Mouse (Mus musculus) embryonic fibroblast, embryonic 13.5 days (primary cell): ENCODE data around the gene Leng9. TPM values are rescaled to one million over a fixed set of nuclear protein-coding genes. Genes with fewer than 3 reads are reported as not detected.

Experiments
- H3K27ac ChIP-seq: 2 replicates; pipeline ENCODE4 v1.5.1; 2012; ENCODE audit warnings: low read length, control low read depth, inconsistent platforms; ENCODE audit not compliant: insufficient read depth
- H3K4me1 ChIP-seq: 2 replicates; pipeline ENCODE4 v1.6.1; 2011; ENCODE audit warnings: low read length; ENCODE audit not compliant: control insufficient read depth, insufficient read depth
- H3K4me3 ChIP-seq: 2 replicates; pipeline ENCODE4 v1.5.1; 2011; ENCODE audit warnings: mild to moderate bottlenecking, control low read depth, low read length; ENCODE audit not compliant: insufficient read depth
- CTCF ChIP-seq: IDR thresholded peaks from 2 replicates; pipeline ENCODE4 v1.5.1; 2011; ENCODE audit warnings: mild to moderate bottlenecking, control low read depth, low read length, moderate library complexity, borderline replicate concordance; ENCODE audit not compliant: insufficient read depth
- POLR2A ChIP-seq: IDR thresholded peaks from 2 replicates; pipeline ENCODE4 v1.6.1; 2011; ENCODE audit warnings: low read depth, mild to moderate bottlenecking, control low read depth, low read length, moderate library complexity
- polyA plus RNA-seq: library from polyadenylated mRNA; stranded (reverse); fragments of >200 nt; gene quantifications from 2 replicates; pipeline ENCODE4 v1.2.4, GENCODE M21; 2011; ENCODE audit warnings: low read depth; ENCODE audit not compliant: missing spikeins, insufficient read length

Leng9 gene
- polyA plus RNA-seq, 1 experiment: 2.3 TPM

DNA sequence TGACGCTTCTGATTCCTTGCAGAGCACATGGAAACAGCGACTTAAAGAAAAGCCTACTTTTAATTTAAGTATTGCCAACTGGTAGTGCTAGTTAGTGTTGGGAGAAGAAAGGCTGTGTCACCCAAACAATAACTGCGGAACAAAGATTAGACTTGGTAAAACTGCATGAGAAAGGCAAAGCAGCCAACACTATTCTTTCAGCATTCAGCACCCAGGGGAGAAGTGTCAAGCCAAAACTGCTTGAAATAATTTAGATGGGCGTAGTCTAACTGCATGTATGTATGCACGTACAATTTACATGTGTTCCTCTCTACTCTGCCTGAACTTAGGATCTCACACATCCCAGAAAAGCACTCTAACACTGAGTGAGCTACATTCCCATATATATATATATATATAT is 4.2 kb upstream of the Leng9 start:
- Histone ChIP-seq H3K27ac (no peak overlapping the region), H3K4me1 (0 out of 2 replicates have a peak, but pooled peaks cover 5% of the 10 kb centered on the region), H3K4me3 (no peak overlapping the region)
- no peak for TF ChIP-seq POLR2A
- TF ChIP-seq CTCF: no peak

DNA sequence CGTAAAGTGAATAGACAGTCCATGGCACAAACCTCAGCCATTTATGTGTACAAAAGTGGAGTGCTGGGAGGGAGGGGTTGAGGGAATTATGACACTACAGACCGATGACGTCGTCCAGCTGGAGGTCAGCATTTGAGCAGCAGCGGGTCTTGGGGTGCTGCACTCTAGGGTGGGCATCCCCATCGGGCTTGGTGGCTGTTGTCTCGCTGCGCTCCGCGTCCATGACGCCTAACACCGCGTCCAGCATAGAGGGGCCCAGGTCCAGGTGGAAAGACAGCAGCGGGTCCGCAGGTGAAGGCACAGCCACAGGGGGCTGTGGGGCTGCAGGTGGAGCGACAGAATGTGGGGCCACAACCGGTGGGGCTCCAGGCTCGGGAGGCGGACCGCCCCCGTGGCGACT is 1.1 kb upstream of the Leng9 start:
- Histone ChIP-seq H3K4me3 (no peak overlapping the region), H3K27ac (no peak overlapping the region), H3K4me1 (0 out of 2 replicates have a peak, but pooled peaks cover 5% of the 10 kb centered on the region)
- TF ChIP-seq CTCF (no peak), POLR2A (no peak)

DNA sequence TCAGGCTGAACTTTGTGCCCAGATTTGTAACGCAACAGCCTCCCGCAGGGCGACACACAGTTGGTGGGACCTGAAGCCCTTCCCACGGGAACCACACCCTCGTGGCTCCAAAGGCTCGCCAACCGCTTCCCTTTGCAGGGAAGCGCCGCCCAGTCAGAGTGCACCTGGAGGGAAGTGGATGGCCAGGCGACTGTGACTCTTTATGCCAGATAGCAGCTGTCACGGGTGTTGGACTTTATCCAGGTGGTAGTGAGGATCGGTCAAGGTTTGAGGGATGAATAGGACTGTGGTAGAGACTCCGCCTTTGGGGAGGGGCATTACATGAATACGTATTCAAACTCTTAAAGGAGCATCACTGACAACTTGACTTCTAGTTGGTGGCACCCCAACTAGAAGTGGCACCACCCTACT is 642 bp upstream of the Leng9 start:
- Histone ChIP-seq H3K27ac (no peak overlapping the region), H3K4me1 (0 out of 2 replicates have a peak, but pooled peaks cover 5% of the 10 kb centered on the region), H3K4me3 (no peak overlapping the region)
- TF ChIP-seq POLR2A (no peak), CTCF (no peak)

DNA sequence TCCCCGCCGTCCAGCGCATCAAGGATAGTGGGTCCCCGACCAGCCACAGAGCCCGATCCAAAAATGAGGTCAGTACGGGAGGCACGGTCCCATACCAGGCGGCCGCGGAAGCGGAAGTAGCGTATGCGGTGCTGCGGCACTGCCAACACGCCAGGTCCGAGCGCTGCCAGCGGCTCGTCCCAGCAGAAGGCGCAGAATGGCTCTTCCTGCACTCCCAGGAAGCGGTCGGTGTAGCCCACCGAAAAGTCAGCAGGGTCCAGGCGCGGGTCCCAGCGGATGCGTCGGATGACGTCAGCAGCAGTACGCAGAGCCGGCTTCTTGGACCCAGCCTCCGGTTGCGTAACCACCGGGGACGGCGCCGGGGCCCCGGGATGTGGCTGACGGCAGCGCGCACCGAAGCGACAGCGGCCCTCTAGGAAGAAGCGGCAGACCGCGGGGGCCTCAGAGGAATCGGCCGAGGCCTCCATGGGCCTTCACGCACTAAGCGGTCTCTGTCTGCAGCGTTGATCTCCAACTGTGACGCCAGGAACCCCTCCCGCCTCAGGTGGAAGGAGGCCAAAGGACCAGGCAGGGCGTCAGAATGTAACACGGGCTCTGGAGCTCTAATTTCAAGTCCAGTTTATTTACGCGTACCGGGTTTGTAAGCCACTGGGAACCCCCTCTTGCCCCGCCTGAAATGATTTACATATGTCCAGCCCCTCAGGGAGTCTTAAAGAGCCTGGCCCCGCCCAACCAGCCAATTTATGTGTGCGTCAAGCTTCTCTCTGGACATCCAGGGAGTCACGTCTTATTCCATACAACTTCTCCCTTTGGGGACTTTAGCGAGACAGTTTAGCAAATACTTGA is 742 bp downstream of the Leng9 start:
- Histone ChIP-seq H3K4me1 (0 out of 2 replicates have a peak, but pooled peaks cover 5% of the 10 kb centered on the region), H3K27ac (peak overlapping the region; percentile 91), H3K4me3 (peak overlapping the region; percentile 43)
- no peak for TF ChIP-seq CTCF
- peak; percentile 77 for TF ChIP-seq POLR2A

DNA sequence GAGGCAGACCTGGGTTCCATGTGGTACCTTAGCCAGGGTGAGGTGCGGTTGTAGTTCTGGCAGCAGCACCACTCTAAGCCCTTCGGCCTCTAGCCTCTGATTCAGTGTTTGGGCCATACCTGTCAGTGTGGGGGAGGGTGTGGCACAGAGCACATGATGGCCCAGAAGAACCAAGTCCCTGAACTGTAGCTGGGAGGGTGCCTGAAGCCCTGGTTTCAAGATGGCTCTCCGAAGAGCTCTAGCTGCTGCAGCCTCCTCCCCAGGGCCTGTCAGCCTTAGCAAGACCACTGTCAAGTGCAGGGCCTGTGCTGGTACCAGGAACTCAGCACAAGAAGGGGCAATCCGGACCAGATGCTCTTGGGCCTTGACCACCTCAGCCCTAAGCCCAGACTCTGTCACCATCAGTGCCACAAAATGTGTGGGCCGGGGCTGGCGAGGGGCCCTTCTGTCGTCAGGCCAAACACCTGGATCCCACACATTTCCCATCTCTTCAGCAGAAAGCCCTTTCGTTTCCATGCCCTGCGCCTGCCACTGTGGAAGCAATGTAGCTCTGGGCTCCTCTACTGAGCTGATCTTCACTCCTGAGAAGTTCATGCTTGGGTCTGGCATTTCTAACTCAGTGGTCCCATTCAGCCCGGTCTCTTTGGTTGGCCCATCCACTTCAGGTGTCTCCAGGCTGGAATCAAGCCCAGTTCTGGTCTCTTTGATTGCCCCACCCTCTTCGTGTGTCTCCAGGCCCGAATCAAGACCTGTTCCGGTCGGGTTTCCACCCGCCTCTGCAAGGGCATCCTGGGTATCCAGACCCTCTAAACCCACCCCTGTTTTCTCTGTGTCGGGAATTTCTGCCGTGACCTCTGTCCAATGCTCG is 1.6 kb downstream of the Leng9 start:
- TF ChIP-seq POLR2A (0 out of 2 replicates have a peak, but pooled peaks have one; percentile 28), CTCF (no peak)
- H3K27ac ChIP-seq: peak overlapping the region; percentile 91
- H3K4me1 ChIP-seq: 0 out of 2 replicates have a peak, but pooled peaks cover 5% of the 10 kb centered on the region
- H3K4me3 ChIP-seq: peak overlapping the region; percentile 43

DNA sequence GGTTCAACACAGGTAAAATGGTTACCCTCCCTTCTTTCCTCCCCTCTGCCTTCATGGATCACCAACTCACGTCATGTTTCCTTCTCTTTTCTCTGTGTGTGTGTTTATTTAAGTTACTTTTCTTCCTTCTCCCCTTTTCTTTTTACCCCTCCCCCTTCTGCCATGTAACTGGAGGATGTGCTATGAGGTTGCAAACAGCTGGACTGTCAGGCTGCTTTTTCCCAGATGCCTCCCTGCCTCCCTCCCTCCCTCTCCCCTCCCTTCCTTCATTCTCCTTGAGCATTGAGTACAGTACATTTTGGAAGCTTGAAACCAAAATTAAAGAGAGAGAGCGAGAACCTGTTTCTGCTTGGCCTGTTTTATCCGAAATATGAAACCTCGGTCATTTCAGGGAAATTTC is 2.3 kb downstream of the Leng9 start:
- TF ChIP-seq CTCF: no peak
- no peak for TF ChIP-seq POLR2A
- Histone ChIP-seq H3K4me3 (no peak overlapping the region), H3K27ac (no peak overlapping the region), H3K4me1 (0 out of 2 replicates have a peak, but pooled peaks cover 5% of the 10 kb centered on the region)

DNA sequence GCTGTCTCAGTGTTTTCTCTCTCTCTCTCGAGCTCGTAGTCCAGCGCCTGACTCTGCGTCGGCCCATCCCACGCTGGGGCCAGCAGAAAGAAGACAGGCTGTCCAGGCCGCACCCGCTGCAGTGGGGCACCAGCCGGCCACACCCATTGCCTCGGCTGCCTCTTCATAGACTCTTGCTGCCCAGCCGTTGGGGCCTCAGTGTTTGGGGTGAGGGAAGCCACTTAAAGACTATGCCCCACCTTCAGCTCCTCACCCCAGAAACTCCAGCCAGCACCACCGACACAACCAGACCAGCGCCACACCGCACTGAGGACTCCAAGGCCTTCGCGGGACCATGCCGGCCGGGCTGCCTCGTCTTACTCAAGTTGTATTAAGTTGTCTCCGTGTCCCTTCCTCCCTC is 2.8 kb downstream of the Leng9 start:
- Histone ChIP-seq H3K4me1 (0 out of 2 replicates have a peak, but pooled peaks cover 5% of the 10 kb centered on the region), H3K27ac (no peak overlapping the region), H3K4me3 (no peak overlapping the region)
- TF ChIP-seq POLR2A: no peak
- TF ChIP-seq CTCF: no peak

DNA sequence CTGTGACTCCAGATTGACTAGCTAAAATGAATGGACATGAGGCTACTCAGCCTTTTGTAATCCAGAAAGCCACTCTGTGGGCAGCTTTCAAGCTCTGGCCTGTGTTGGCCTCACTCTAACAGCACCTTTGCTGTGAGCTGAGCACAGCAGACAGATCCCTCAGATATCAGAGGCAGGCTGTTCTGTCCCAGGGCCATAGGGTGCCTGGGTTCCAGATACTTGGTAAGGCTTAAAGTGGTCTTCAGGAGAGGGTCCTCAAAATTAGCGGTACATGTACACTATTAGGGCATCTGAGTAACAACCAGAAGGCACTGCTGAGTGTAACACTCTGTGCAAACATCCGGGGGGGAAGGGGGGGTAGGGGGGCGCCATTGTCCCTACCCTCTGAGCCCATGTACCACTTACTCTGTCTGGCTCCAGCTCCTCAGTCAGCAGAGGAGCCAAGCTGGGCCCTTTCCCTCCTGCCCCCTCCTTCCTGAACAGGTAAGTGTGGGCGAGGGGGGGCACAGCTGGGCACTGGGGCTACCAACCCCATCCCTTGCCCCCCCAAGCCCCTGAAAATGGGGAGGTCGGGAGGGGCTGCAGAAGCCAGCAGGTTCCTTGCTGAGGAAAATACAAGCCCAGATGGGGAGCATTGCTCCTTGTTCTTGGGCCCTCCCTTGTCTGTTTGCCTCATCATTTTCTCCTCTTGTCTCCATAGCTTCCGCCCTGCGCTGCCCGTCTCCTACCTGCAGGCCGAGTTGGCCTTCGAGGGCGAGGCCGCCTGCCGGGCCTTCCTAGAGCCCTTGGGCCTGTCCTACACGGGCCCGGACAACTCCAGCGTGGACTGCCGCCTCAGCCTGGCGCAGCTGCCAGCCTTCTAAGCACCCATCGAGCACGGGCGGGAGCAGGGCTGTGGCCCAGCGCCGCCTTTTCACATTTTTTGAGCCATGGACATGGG is 3.7 kb downstream of the Leng9 start:
- Histone ChIP-seq H3K4me3 (no peak overlapping the region), H3K27ac (no peak overlapping the region)
- TF ChIP-seq POLR2A: 0 out of 2 replicates have a peak, but pooled peaks have one; percentile 17
- no peak for TF ChIP-seq CTCF

More for the DNA sequence above, 3.7 kb downstream of the Leng9 start:
- 0 out of 2 replicates have a peak, but pooled peaks cover 5% of the 10 kb centered on the region for H3K4me1 ChIP-seq
